Mouse (Mus musculus): ENCODE measurements around the gene Cask. TPM values are rescaled to one million over a fixed set of nuclear protein-coding genes. Genes with fewer than 3 reads are reported as not detected.

Gene Cask
- total and polyA plus RNA-seq, 3 experiments: 9.4 to 13.3 TPM; not detected in 1

DNA sequence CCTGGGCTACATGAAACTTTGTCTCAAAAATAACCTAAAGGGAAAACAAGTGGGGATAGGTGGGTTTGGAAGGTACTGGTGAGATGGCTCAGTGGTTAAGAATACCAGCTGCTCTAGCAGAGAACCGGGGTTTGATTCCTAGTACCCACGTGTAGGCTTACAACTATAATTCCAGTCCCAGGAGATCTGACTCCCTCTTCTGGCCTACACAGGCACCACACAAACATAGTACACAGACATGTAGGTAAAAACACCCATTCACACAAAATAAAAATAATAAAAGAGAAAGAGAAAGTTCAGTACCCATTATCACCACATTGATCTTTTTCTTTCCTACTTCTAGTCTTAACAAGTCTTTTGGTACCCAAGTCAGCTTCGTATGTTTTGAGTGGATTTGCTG is 379.2 kb downstream of the Cask start (continued):
- no peak for TF ChIP-seq MAZ (IDR thresholded peaks at IDR 0.05; ENCODE audit: low read depth, low read length)
- peak; percentile 59 for TF ChIP-seq RAD21 (IDR thresholded peaks at IDR 0.05; ENCODE audit: low read depth, low read length)
- TF ChIP-seq RCOR1 (IDR thresholded peaks at IDR 0.05; ENCODE audit: low read depth, low read length): no peak
- TF ChIP-seq ZMIZ1 (IDR thresholded peaks at IDR 0.05; ENCODE audit: low read depth, low read length): no peak
- TF ChIP-seq TAL1 (IDR thresholded peaks at IDR 0.05; ENCODE audit: low read length): no peak
- TF ChIP-seq GABPA (IDR thresholded peaks at IDR 0.05; ENCODE audit: low read depth, low read length): no peak
- no peak for TF ChIP-seq ZKSCAN1 (IDR thresholded peaks at IDR 0.05; ENCODE audit: low read depth, low read length)
- TF ChIP-seq MYB (IDR thresholded peaks at IDR 0.05; ENCODE audit: low read depth, low read length): no peak
- TF ChIP-seq POLR2AphosphoS5 (IDR thresholded peaks at IDR 0.05; ENCODE audit: borderline replicate concordance, low read depth, low read length): no peak
- TF ChIP-seq CHD1 (IDR thresholded peaks at IDR 0.05; ENCODE audit: low read depth, low read length): no peak
- TF ChIP-seq MAX (IDR thresholded peaks at IDR 0.05; ENCODE audit: low read length): peak; percentile 10; the same call in 1 of the 2 replicates
- TF ChIP-seq JUND (IDR thresholded peaks at IDR 0.05; ENCODE audit: low read depth, low read length): no peak

- TF ChIP-seq USF2 (IDR thresholded peaks at IDR 0.05; ENCODE audit: borderline replicate concordance in 1 of 2, insufficient read depth in 1 of 2, low read depth in 1 of 2, low read length in 2 of 2): no peak
- TF ChIP-seq TAL1 (IDR thresholded peaks at IDR 0.05; ENCODE audit: low read length): no peak
- TF ChIP-seq SIN3A (IDR thresholded peaks at IDR 0.05; ENCODE audit: low read length): no peak
- no peak for TF ChIP-seq RCOR1 (IDR thresholded peaks at IDR 0.05; ENCODE audit: low read depth, low read length)
- no peak for TF ChIP-seq POLR2A (IDR thresholded peaks at IDR 0.05; ENCODE audit: control insufficient read depth in 1 of 2, insufficient read depth in 1 of 2, low read depth in 1 of 2, low read length in 2 of 2, poor library complexity in 1 of 2)
- TF ChIP-seq RAD21 (IDR thresholded peaks at IDR 0.05; ENCODE audit: low read depth, low read length): no peak
- no peak for TF ChIP-seq ZNF384 (IDR thresholded peaks at IDR 0.05; ENCODE audit: low read depth, low read length)
- no peak for TF ChIP-seq POLR2AphosphoS2 (IDR thresholded peaks at IDR 0.05; ENCODE audit: low read length)
- TF ChIP-seq TCF12 (IDR thresholded peaks at IDR 0.05; ENCODE audit: low read depth, low read length): no peak
- TF ChIP-seq EP300 (IDR thresholded peaks at IDR 0.05; ENCODE audit: low read depth in 1 of 2, low read length in 2 of 2): no peak
- no peak for TF ChIP-seq GATA1 (IDR thresholded peaks at IDR 0.05; ENCODE audit: low read depth, low read length)
- no peak for TF ChIP-seq CHD1 (IDR thresholded peaks at IDR 0.05; ENCODE audit: low read depth, low read length)
- DNase-seq (ENCODE audit: low read depth, low spot score): no peak
- H3K27me3 ChIP-seq (ENCODE audit: control insufficient read depth in 1 of 2, insufficient read depth in 2 of 2, low read length in 2 of 2): no peaks in the 10 kb centered on the region
- H3K9ac ChIP-seq (ENCODE audit: control insufficient read depth, low read depth, low read length, poor library complexity, severe bottlenecking): no peak overlapping the region
- no peak overlapping the region for H3K4me3 ChIP-seq (ENCODE audit: control insufficient read depth in 1 of 2, insufficient read depth in 1 of 2, low read depth in 2 of 2, low read length in 2 of 2)
- peaks cover 21 to 26% of the 10 kb centered on the region in 2 experiments for H3K4me1 ChIP-seq (ENCODE audit: control insufficient read depth in 1 of 2, insufficient read depth in 2 of 2, low read length in 2 of 2)
- no peaks in the 10 kb centered on the region for H3K9me3 ChIP-seq (replicated peaks; ENCODE audit: insufficient read depth, low read length)
- no peak overlapping the region for H3K27ac ChIP-seq (ENCODE audit: control insufficient read depth, low read depth, low read length)
- H3K79me2 ChIP-seq (ENCODE audit: control insufficient read depth, insufficient read depth, low read length, poor library complexity): no peaks in the 10 kb centered on the region; the same call in 1 of the 2 replicates
- peaks cover 0 to 23% of the 10 kb centered on the region in 2 experiments; a peak in 2 of 4 replicates for H3K36me3 ChIP-seq (ENCODE audit: control insufficient read depth in 1 of 2, insufficient read depth in 2 of 2, low read length in 2 of 2)
These were observed 381.7 kb downstream of the Cask start for GRCm38 (mm10) chrX:13469160-13470116.
